Mouse (Mus musculus) midbrain, embryonic 12.5 days (tissue): ENCODE data around the gene Crb2. TPM values are rescaled to one million over a fixed set of nuclear protein-coding genes. Genes with fewer than 3 reads are reported as not detected.

Source experiments
- ATAC-seq: fragments of 200-750 bp; cut with Nextera tagmentation; 2 replicates; pipeline ENCODE4 v1.8.0; 2017; ENCODE audit warnings: low read depth, moderate TSS enrichment, moderate library complexity; ENCODE audit not compliant: low FRiP score
- H3K27ac ChIP-seq: fragments of 300-500 bp; sonication (generic); replicated peaks from 2 replicates; pipeline ENCODE4 v1.5.1; 2016; ENCODE audit warnings: mild to moderate bottlenecking
- H3K27me3 ChIP-seq: fragments of 300-500 bp; sonication (generic); 2 replicates; pipeline ENCODE4 v1.6.1; 2016; ENCODE audit warnings: mild to moderate bottlenecking
- H3K36me3 ChIP-seq: fragments of 300-500 bp; sonication (generic); 2 replicates; pipeline ENCODE4 v1.6.1; 2016
- H3K4me1 ChIP-seq: fragments of 300-500 bp; sonication (generic); 2 replicates; pipeline ENCODE4 v1.6.1; 2016
- H3K4me2 ChIP-seq: fragments of 300-500 bp; sonication (generic); replicated peaks from 2 replicates; pipeline ENCODE4 v1.6.1; 2016; ENCODE audit warnings: mild to moderate bottlenecking, moderate library complexity
- H3K4me3 ChIP-seq: fragments of 300-500 bp; sonication (generic); 2 replicates; pipeline ENCODE4 v1.5.1; 2016; ENCODE audit warnings: mild to moderate bottlenecking
- H3K9ac ChIP-seq: fragments of 300-500 bp; sonication (generic); replicated peaks from 2 replicates; pipeline ENCODE4 v1.6.1; 2016; ENCODE audit warnings: mild to moderate bottlenecking, moderate library complexity
- H3K9me3 ChIP-seq: fragments of 300-500 bp; sonication (generic); 2 replicates; pipeline ENCODE4 v1.6.1; 2016; ENCODE audit warnings: mild to moderate bottlenecking
- WGBS: fragments of 180-500 bp; shearing (Covaris S2); methylation state at CpG from one replicate; pipeline ENCODE4 v1.1.7; 2016; 5-methylcytosine and 5-hydroxymethylcytosine counted together
- polyA plus RNA-seq: library from polyadenylated mRNA; unstranded; fragments of >200 nt; fragmentation: Nextera tagmentation; extraction: Ambion mirVana; gene quantifications from 2 replicates; pipeline ENCODE4 v1.2.1, GENCODE M21; 2016

Gene Crb2
- polyA plus RNA-seq, 1 experiment from 2014 or later: 21.8 TPM

- no peak overlapping the region for H3K27ac ChIP-seq
- no peak overlapping the region for H3K4me3 ChIP-seq
- peaks cover 15% of the 10 kb centered on the region for H3K27me3 ChIP-seq
- H3K36me3 ChIP-seq: no peaks in the 10 kb centered on the region
- no peak overlapping the region for H3K4me2 ChIP-seq
- no peak for ATAC-seq
- WGBS: 82% methylated on average over 8 of the region's 8 CpGs
- no peak overlapping the region for H3K9ac ChIP-seq
- H3K4me1 ChIP-seq: peaks cover 42% of the 10 kb centered on the region
- no peaks in the 10 kb centered on the region for H3K9me3 ChIP-seq
These were observed 38.8 kb downstream of the Crb2 start for GRCm38 (mm10) chr2:37814820-37815361.

- H3K9me3 ChIP-seq: no peaks in the 10 kb centered on the region
- no peak overlapping the region for H3K27ac ChIP-seq
- H3K4me1 ChIP-seq: peaks cover 46% of the 10 kb centered on the region
- peaks cover 15% of the 10 kb centered on the region for H3K27me3 ChIP-seq
- WGBS: 10% methylated on average over 3 of the region's 3 CpGs
- ATAC-seq: peak; percentile 39; the same call in 1 of the 2 replicates
- no peak overlapping the region for H3K4me2 ChIP-seq
- no peaks in the 10 kb centered on the region for H3K36me3 ChIP-seq
- H3K9ac ChIP-seq: no peak overlapping the region
- no peak overlapping the region for H3K4me3 ChIP-seq
These were observed 39.6 kb downstream of the Crb2 start for GRCm38 (mm10) chr2:37815676-37816075.

GRCm38 (mm10) chr2:37818761-37819525, 42.9 kb downstream of the Crb2 start:
- Histone ChIP-seq H3K4me3 (no peak overlapping the region), H3K4me1 (peaks cover 35% of the 10 kb centered on the region), H3K27ac (peak overlapping the region; percentile 69), H3K27me3 (peaks cover 15% of the 10 kb centered on the region), H3K9me3 (no peaks in the 10 kb centered on the region), H3K36me3 (no peaks in the 10 kb centered on the region), H3K4me2 (no peak overlapping the region), H3K9ac (no peak overlapping the region)
- WGBS: 5% methylated on average over 5 of the region's 5 CpGs
- peak; percentile 48; the same call in 1 of the 2 replicates for ATAC-seq

GRCm38 (mm10) chr2:37819526-37820152, 43.6 kb downstream of the Crb2 start:
- H3K27me3 ChIP-seq: peaks cover 12% of the 10 kb centered on the region
- H3K4me2 ChIP-seq: no peak overlapping the region
- no peak for ATAC-seq
- H3K4me3 ChIP-seq: no peak overlapping the region
- H3K36me3 ChIP-seq: no peaks in the 10 kb centered on the region
- no peaks in the 10 kb centered on the region for H3K9me3 ChIP-seq
- H3K27ac ChIP-seq: peak overlapping the region; percentile 69
- no peak overlapping the region for H3K9ac ChIP-seq
- peaks cover 35% of the 10 kb centered on the region for H3K4me1 ChIP-seq
- WGBS: 57% methylated on average over 4 of the region's 4 CpGs

GRCm38 (mm10) chr2:37822122-37822521, 46.1 kb downstream of the Crb2 start:
- no peak for ATAC-seq

GRCm38 (mm10) chr2:37823826-37824225, 47.8 kb downstream of the Crb2 start:
- H3K4me3 ChIP-seq: no peak overlapping the region
- no peak overlapping the region for H3K9ac ChIP-seq
- H3K27ac ChIP-seq: no peak overlapping the region
- no peaks in the 10 kb centered on the region for H3K27me3 ChIP-seq
- no peaks in the 10 kb centered on the region for H3K9me3 ChIP-seq
- no peaks in the 10 kb centered on the region for H3K36me3 ChIP-seq
- no peak for ATAC-seq
- H3K4me1 ChIP-seq: peaks cover 22% of the 10 kb centered on the region
- 84% methylated on average over 2 of the region's 2 CpGs for WGBS
- no peak overlapping the region for H3K4me2 ChIP-seq

More at GRCm38 (mm10) chr2:37822122-37822521, 46.1 kb downstream of the Crb2 start:
- WGBS: 53% methylated on average over 5 of the region's 5 CpGs
- Histone ChIP-seq H3K9ac (no peak overlapping the region), H3K9me3 (no peaks in the 10 kb centered on the region), H3K4me3 (no peak overlapping the region), H3K4me2 (no peak overlapping the region), H3K36me3 (no peaks in the 10 kb centered on the region), H3K27ac (no peak overlapping the region), H3K27me3 (no peaks in the 10 kb centered on the region), H3K4me1 (peaks cover 35% of the 10 kb centered on the region)

- peak overlapping the region; percentile 66 for H3K27ac ChIP-seq
- whole genome bisulfite sequencing: 21% methylated on average over 9 of the region's 9 CpGs
- H3K27me3 ChIP-seq: no peaks in the 10 kb centered on the region
- no peak overlapping the region for H3K9ac ChIP-seq
- ATAC-seq: peak; percentile 86
- no peaks in the 10 kb centered on the region; the same call in 1 of the 2 replicates for H3K36me3 ChIP-seq
- no peak overlapping the region for H3K4me3 ChIP-seq
- H3K4me2 ChIP-seq: no peak overlapping the region
- H3K4me1 ChIP-seq: peaks cover 35% of the 10 kb centered on the region
- no peaks in the 10 kb centered on the region for H3K9me3 ChIP-seq
These were observed 53.8 kb downstream of the Crb2 start for GRCm38 (mm10) chr2:37829758-37830275.

- Histone ChIP-seq H3K4me2 (no peak overlapping the region), H3K9ac (no peak overlapping the region), H3K9me3 (no peaks in the 10 kb centered on the region), H3K4me3 (no peak overlapping the region), H3K27ac (peak overlapping the region; percentile 52), H3K4me1 (peaks cover 35% of the 10 kb centered on the region), H3K27me3 (no peaks in the 10 kb centered on the region), H3K36me3 (no peaks in the 10 kb centered on the region; the same call in 1 of the 2 replicates)
- ATAC-seq: no peak
- WGBS: 74% methylated on average over 10 of the region's 10 CpGs
These were observed 56.2 kb downstream of the Crb2 start for GRCm38 (mm10) chr2:37832253-37832652.

GRCm38 (mm10) chr2:37836926-37837325, 60.9 kb downstream of the Crb2 start:
- Histone ChIP-seq H3K4me3 (no peak overlapping the region), H3K36me3 (no peaks in the 10 kb centered on the region; the same call in 1 of the 2 replicates), H3K4me2 (no peak overlapping the region), H3K27ac (no peak overlapping the region), H3K27me3 (0 out of 2 replicates have a peak, but pooled peaks cover 4% of the 10 kb centered on the region), H3K9ac (no peak overlapping the region), H3K9me3 (no peaks in the 10 kb centered on the region), H3K4me1 (peaks cover 18% of the 10 kb centered on the region; the same call in 1 of the 2 replicates)
- no peak for ATAC-seq
- 99% methylated on average over 3 of the region's 3 CpGs for WGBS

- Histone ChIP-seq H3K36me3 (no peaks in the 10 kb centered on the region; the same call in 1 of the 2 replicates), H3K9me3 (no peaks in the 10 kb centered on the region), H3K27ac (no peak overlapping the region), H3K9ac (no peak overlapping the region), H3K4me1 (peaks cover 18% of the 10 kb centered on the region), H3K4me3 (no peak overlapping the region), H3K4me2 (no peak overlapping the region), H3K27me3 (0 out of 2 replicates have a peak, but pooled peaks cover 4% of the 10 kb centered on the region)
- 98% methylated on average over 3 of the region's 3 CpGs for WGBS
- ATAC-seq: no peak
These were observed 61.5 kb downstream of the Crb2 start for GRCm38 (mm10) chr2:37837542-37837941.

GRCm38 (mm10) chr2:37838202-37838984, 62.3 kb downstream of the Crb2 start:
- 88% methylated on average over 7 of the region's 7 CpGs for WGBS
- no peak for ATAC-seq
- H3K4me1 ChIP-seq: peaks cover 22% of the 10 kb centered on the region
- H3K27me3 ChIP-seq: 0 out of 2 replicates have a peak, but pooled peaks cover 4% of the 10 kb centered on the region
- H3K36me3 ChIP-seq: no peaks in the 10 kb centered on the region
- no peak overlapping the region for H3K27ac ChIP-seq
- H3K4me3 ChIP-seq: no peak overlapping the region
- H3K4me2 ChIP-seq: no peak overlapping the region
- H3K9me3 ChIP-seq: no peaks in the 10 kb centered on the region
- no peak overlapping the region for H3K9ac ChIP-seq
